Mouse (Mus musculus): ENCODE results near the gene Trim47. TPM values are rescaled to one million over a fixed set of nuclear protein-coding genes. Genes with fewer than 3 reads are reported as not detected.

The Trim47 gene
- polyA plus RNA-seq, 1 experiment, result not detected

DNA sequence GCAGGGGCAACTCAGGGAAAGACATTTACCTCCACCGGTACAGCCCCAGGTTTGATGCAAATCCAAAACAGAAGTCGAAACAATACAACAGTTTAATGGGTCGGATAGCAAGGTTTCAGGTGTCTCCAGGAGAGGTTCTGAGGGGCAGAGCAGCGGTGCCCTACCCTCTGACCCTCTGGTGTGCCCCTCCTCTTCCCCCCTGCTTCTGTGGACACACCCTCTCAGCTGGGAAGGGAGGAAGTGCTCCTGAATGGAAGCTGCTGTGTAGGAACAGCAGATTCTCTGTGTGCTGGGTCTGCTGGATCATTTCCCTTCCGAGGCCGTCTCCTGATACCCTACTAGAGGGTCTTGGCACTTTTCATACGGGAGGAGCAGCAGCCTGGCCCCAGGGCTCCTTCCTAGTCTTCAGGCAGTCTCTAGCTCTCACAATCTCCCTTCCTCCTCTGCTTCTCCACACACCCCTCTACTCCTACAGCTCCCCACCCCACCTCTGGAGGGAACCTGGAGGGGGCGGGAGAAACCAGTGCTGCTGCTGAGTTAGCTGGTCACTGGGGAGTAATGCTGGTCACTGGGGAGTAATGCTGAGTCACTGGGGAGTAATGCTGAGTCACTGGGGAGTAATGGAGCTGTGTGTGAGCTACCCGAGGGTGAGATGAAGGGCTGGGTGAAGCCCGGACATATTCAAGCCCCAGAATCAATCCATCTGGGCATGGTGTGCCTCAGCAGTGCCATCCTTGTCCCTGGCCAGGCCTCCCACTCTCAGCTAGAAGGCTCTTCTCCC, 15.4 kb upstream of the Trim47 start:
- TF ChIP-seq CTCF (IDR thresholded peaks at IDR 0.05; ENCODE audit: insufficient read depth, low read depth, low read length) (no peak), POLR2A (IDR thresholded peaks at IDR 0.05; ENCODE audit: insufficient read depth, low read depth, low read length) (no peak)
- 73% methylated on average over 10 of the region's 10 CpGs for WGBS
- no peak overlapping the region for H3K4me3 ChIP-seq (ENCODE audit: insufficient read depth, low read depth, low read length)
- peaks cover 21% of the 10 kb centered on the region for H3K4me1 ChIP-seq (ENCODE audit: control insufficient read depth, insufficient read depth, low read length)
- no peak overlapping the region for H3K27ac ChIP-seq (ENCODE audit: insufficient read depth, low read depth, low read length)

- TF ChIP-seq POLR2A (IDR thresholded peaks at IDR 0.05; ENCODE audit: insufficient read depth, low read depth, low read length) (no peak), CTCF (IDR thresholded peaks at IDR 0.05; ENCODE audit: insufficient read depth, low read depth, low read length) (peak; percentile 45)
- Histone ChIP-seq H3K4me3 (ENCODE audit: insufficient read depth, low read depth, low read length) (peak within 1 kb of the TSS; percentile 92), H3K27ac (ENCODE audit: insufficient read depth, low read depth, low read length) (0 out of 2 replicates have a peak within 1 kb of the TSS, but pooled peaks have one; percentile 40), H3K4me1 (ENCODE audit: control insufficient read depth, insufficient read depth, low read length) (0 out of 2 replicates have a peak, but pooled peaks cover 4% of the 10 kb centered on the region)
- WGBS, result under 1% methylated on average over 60 of the region's 60 CpGs
These were observed 11.6 kb upstream of the Trim47 start, which contains the start of gene Mrpl38 for GRCm38 (mm10) chr11:116138468-116139138. Mrpl38 (minus strand) TSS chr11:116138868.

DNA sequence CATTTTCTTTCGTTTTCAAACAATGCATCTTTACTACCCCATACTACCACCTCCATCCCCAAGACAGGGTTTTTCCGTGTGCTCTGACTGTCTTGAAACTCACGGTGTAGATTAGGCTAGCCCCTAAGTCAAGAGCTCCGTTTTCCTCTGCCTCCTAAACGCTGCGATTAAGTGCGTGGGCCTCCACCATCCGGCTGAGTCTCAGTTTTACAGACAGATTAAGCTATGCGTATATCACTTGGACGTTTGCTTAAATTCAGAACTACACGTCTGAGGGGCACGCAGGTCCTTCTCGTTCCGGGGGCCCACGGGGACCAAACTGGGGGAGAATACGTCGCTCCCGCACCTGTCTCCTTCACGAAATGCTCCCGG, 11.1 kb upstream of the Trim47 start:
- 0 out of 2 replicates have a peak, but pooled peaks cover 4% of the 10 kb centered on the region for H3K4me1 ChIP-seq (ENCODE audit: control insufficient read depth, insufficient read depth, low read length)
- TF ChIP-seq CTCF (IDR thresholded peaks at IDR 0.05; ENCODE audit: insufficient read depth, low read depth, low read length), result no peak
- TF ChIP-seq POLR2A (IDR thresholded peaks at IDR 0.05; ENCODE audit: insufficient read depth, low read depth, low read length), result no peak
- H3K27ac ChIP-seq (ENCODE audit: insufficient read depth, low read depth, low read length), result 0 out of 2 replicates have a peak overlapping the region, but pooled peaks have one; percentile 40
- H3K4me3 ChIP-seq (ENCODE audit: insufficient read depth, low read depth, low read length), result peak overlapping the region; percentile 92
- under 1% methylated on average over 20 of the region's 20 CpGs for WGBS

DNA sequence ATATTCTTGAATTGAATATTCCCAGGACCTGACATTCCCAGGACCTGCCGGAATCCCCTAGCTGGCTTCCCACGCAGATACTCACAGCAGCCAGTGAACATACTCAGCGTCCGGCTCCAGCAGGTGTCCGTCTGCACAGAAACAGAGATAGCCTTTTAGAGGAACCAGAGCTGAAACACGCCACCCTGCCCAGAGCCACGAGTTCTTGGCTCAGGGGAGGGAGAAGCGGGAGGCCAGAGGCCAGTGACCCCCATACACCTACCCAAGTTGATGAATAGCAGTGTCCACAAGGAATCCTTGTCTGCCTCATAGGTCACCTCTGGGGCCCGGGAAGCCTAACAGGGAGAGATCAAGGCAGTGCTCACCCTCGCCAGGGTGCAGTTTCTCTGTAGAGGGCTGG, 7.2 kb upstream of the Trim47 start:
- peaks cover 17% of the 10 kb centered on the region for H3K4me1 ChIP-seq (ENCODE audit: control insufficient read depth, insufficient read depth, low read length)
- H3K4me3 ChIP-seq (ENCODE audit: insufficient read depth, low read depth, low read length), result no peak overlapping the region
- WGBS, result 90% methylated on average over 10 of the region's 10 CpGs
- no peak overlapping the region for H3K27ac ChIP-seq (ENCODE audit: insufficient read depth, low read depth, low read length)
- TF ChIP-seq POLR2A (IDR thresholded peaks at IDR 0.05; ENCODE audit: insufficient read depth, low read depth, low read length) (no peak), CTCF (IDR thresholded peaks at IDR 0.05; ENCODE audit: insufficient read depth, low read depth, low read length) (no peak)

DNA sequence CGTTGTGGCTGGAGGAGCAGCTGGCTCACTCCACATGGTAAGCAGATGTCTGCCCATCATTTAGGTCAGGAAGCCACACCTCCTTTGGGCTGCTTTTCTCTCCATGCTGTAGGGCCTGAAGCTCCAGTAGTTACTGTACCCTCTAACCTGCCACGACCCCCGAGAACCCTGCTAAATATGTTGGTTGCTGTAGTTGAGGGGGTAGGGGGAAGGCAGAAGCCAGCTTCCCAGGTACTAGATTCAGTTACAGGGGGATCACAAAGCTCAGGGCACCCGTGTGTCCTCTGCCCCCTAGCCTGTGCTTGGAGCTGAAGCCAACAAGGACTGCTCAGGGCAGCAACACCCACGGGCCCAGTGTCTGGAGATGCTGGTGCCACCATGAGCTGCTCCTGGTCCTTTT, 6.5 kb upstream of the Trim47 start:
- 68% methylated on average over 5 of the region's 5 CpGs for WGBS

GRCm38 (mm10) chr11:116132366-116133333, 5.6 kb upstream of the Trim47 start:
- WGBS, result 76% methylated on average over 16 of the region's 16 CpGs
- TF ChIP-seq CTCF (IDR thresholded peaks at IDR 0.05; ENCODE audit: insufficient read depth, low read depth, low read length) (no peak), POLR2A (IDR thresholded peaks at IDR 0.05; ENCODE audit: insufficient read depth, low read depth, low read length) (no peak)
- Histone ChIP-seq H3K27ac (ENCODE audit: insufficient read depth, low read depth, low read length) (no peak overlapping the region), H3K4me1 (ENCODE audit: control insufficient read depth, insufficient read depth, low read length) (peaks cover 17% of the 10 kb centered on the region), H3K4me3 (ENCODE audit: insufficient read depth, low read depth, low read length) (no peak overlapping the region)

More for the DNA sequence above, 6.5 kb upstream of the Trim47 start:
- H3K27ac ChIP-seq (ENCODE audit: insufficient read depth, low read depth, low read length), result no peak overlapping the region
- H3K4me3 ChIP-seq (ENCODE audit: insufficient read depth, low read depth, low read length), result no peak overlapping the region
- peaks cover 18% of the 10 kb centered on the region for H3K4me1 ChIP-seq (ENCODE audit: control insufficient read depth, insufficient read depth, low read length)
- TF ChIP-seq CTCF (IDR thresholded peaks at IDR 0.05; ENCODE audit: insufficient read depth, low read depth, low read length) (no peak), POLR2A (IDR thresholded peaks at IDR 0.05; ENCODE audit: insufficient read depth, low read depth, low read length) (no peak)

GRCm38 (mm10) chr11:116131349-116132170, 4.5 kb upstream of the Trim47 start:
- WGBS, result 80% methylated on average over 15 of the region's 15 CpGs
- H3K27ac ChIP-seq (ENCODE audit: insufficient read depth, low read depth, low read length), result no peak overlapping the region; the same call in 1 of the 2 replicates
- no peak for TF ChIP-seq CTCF (IDR thresholded peaks at IDR 0.05; ENCODE audit: insufficient read depth, low read depth, low read length)
- TF ChIP-seq POLR2A (IDR thresholded peaks at IDR 0.05; ENCODE audit: insufficient read depth, low read depth, low read length), result no peak
- peak overlapping the region; percentile 70; the same call in 1 of the 2 replicates for H3K4me3 ChIP-seq (ENCODE audit: insufficient read depth, low read depth, low read length)
- H3K4me1 ChIP-seq (ENCODE audit: control insufficient read depth, insufficient read depth, low read length), result peaks cover 16% of the 10 kb centered on the region

Data from olfactory bulb, adult 2 months (tissue).